Mouse (Mus musculus) E14TG2a.4 (cell line): ENCODE measurements at regions not wholly inside any gene's neighbourhood (a gene's known extent, or its start where the extent isn't known, plus 50 kb on each side); places are given as distances from the start of the nearest gene placed in this dataset.

Experiments used
- CTCF ChIP-seq: conservative IDR thresholded peaks from 2 replicates; pipeline ENCODE4 v1.5.1; 2014; ENCODE audit warnings: low read length
- NANOG ChIP-seq: IDR thresholded peaks from 2 replicates; pipeline ENCODE4 v1.6.1; 2014; ENCODE audit warnings: borderline replicate concordance, low read length, mixed read lengths

- TF ChIP-seq CTCF (no peak), NANOG (no peak)
These were observed 323.1 kb downstream of the 3100002H09Rik start for GRCm38 (mm10) chr4:124287471-124287870.
